Mouse (Mus musculus) hindbrain, embryonic 11.5 days (tissue): ENCODE results near the gene Ms4a15. TPM values are rescaled to one million over a fixed set of nuclear protein-coding genes. Genes with fewer than 3 reads are reported as not detected.

ENCODE experiments used
- ATAC-seq: fragments of 200-750 bp; cut with Nextera tagmentation; 2 replicates; pipeline ENCODE4 v1.8.0; 2017; ENCODE audit warnings: mild to moderate bottlenecking, moderate TSS enrichment, moderate library complexity; ENCODE audit not compliant: low FRiP score
- DNase-seq: peaks from one replicate; pipeline ENCODE4 v3.0.0-alpha.2; 2015; ENCODE audit warnings: low spot score
- H3K27ac ChIP-seq: fragments of 300-500 bp; sonication (generic); 2 replicates; pipeline ENCODE4 v1.5.1; 2014; ENCODE audit warnings: mild to moderate bottlenecking, low read depth, low read length
- H3K27me3 ChIP-seq: fragments of 300-500 bp; sonication (generic); 2 replicates; pipeline ENCODE4 v1.6.1; 2014; ENCODE audit warnings: mild to moderate bottlenecking, low read length, moderate library complexity, mixed read lengths; ENCODE audit not compliant: control insufficient read depth, insufficient read depth
- H3K36me3 ChIP-seq: fragments of 300-500 bp; sonication (generic); 2 replicates; pipeline ENCODE4 v1.6.1; 2014; ENCODE audit warnings: mild to moderate bottlenecking, low read length, moderate library complexity, mixed read lengths; ENCODE audit not compliant: control insufficient read depth, insufficient read depth
- H3K4me1 ChIP-seq: fragments of 300-500 bp; sonication (generic); replicated peaks from 2 replicates; pipeline ENCODE4 v1.6.1; 2014; ENCODE audit warnings: low read length, mixed read lengths; ENCODE audit not compliant: control insufficient read depth, insufficient read depth
- H3K4me2 ChIP-seq: fragments of 300-500 bp; sonication (generic); replicated peaks from 2 replicates; pipeline ENCODE4 v1.6.1; 2014; ENCODE audit warnings: mild to moderate bottlenecking, low read depth, low read length
- H3K4me3 ChIP-seq: fragments of 300-500 bp; sonication (generic); 2 replicates; pipeline ENCODE4 v1.5.1; 2014; ENCODE audit warnings: low read depth, low read length
- H3K9ac ChIP-seq: fragments of 300-500 bp; sonication (generic); 2 replicates; pipeline ENCODE4 v1.6.1; 2014; ENCODE audit warnings: low read depth, low read length
- H3K9me3 ChIP-seq: fragments of 300-500 bp; sonication (generic); 2 replicates; pipeline ENCODE4 v1.6.1; 2016; ENCODE audit warnings: low read length; ENCODE audit not compliant: control insufficient read depth
- WGBS: fragments of 180-500 bp; shearing (Covaris S2); extraction: QIAGEN DNeasy Blood & Tissue Kit; methylation state at CpG from one replicate; pipeline ENCODE4 v1.1.7; 2014; 5-methylcytosine and 5-hydroxymethylcytosine counted together
- polyA plus RNA-seq: library from polyadenylated mRNA; unstranded; fragments of >200 nt; fragmentation: Nextera tagmentation; extraction: Ambion mirVana; gene quantifications from 2 replicates; pipeline ENCODE4 v1.2.1, GENCODE M21; 2014

The Ms4a15 gene
- polyA plus RNA-seq, 1 experiment from 2014 or later: not detected

GRCm38 (mm10) chr19:10974238-10974865, 18.7 kb downstream of the Ms4a15 start, which contains the start of gene Ms4a10:
TSS of gene Ms4a10 (minus strand) at chr19:10974670.
- H3K4me1 ChIP-seq: no peaks in the 10 kb centered on the region
- DNase-seq: no peak
- 60% methylated on average over 4 of the region's 4 CpGs for WGBS
- ATAC-seq: no peak
- H3K4me3 ChIP-seq: no peak within 1 kb of the TSS
- no peak within 1 kb of the TSS for H3K9ac ChIP-seq
- no peak within 1 kb of the TSS for H3K27ac ChIP-seq
- no peak within 1 kb of the TSS for H3K4me2 ChIP-seq
- H3K36me3 ChIP-seq: no peaks in the 10 kb centered on the region
- no peaks in the 10 kb centered on the region for H3K27me3 ChIP-seq
- H3K9me3 ChIP-seq: no peaks in the 10 kb centered on the region

DNA sequence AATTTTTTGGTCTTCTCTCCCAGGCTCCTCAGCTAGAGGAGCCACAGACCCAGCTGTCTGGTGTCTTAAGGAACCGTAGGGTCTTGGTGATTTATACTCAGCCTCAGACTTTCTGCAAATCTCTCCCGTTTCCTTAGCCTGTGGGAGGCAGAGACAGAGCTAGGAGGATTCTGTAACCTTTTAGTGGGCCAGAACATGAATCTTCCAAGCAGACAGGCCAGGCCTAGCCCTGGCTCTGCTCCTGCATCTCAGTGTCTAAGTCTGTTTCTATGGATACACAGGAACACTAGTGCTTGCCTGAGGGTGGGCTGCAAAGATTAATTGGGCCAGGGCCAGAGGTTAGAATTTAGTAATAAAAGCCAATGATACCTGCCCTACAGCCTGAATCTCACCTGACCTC, 19.9 kb downstream of the Ms4a15 start:
- H3K4me2 ChIP-seq: no peak overlapping the region
- no peaks in the 10 kb centered on the region for H3K36me3 ChIP-seq
- no peak overlapping the region for H3K9ac ChIP-seq
- no peaks in the 10 kb centered on the region for H3K4me1 ChIP-seq
- no peak overlapping the region for H3K4me3 ChIP-seq
- ATAC-seq: no peak
- DNase-seq: no peak
- no peaks in the 10 kb centered on the region for H3K27me3 ChIP-seq
- H3K9me3 ChIP-seq: no peaks in the 10 kb centered on the region
- H3K27ac ChIP-seq: no peak overlapping the region
- 68% methylated on average over 2 of the region's 2 CpGs for WGBS

DNA sequence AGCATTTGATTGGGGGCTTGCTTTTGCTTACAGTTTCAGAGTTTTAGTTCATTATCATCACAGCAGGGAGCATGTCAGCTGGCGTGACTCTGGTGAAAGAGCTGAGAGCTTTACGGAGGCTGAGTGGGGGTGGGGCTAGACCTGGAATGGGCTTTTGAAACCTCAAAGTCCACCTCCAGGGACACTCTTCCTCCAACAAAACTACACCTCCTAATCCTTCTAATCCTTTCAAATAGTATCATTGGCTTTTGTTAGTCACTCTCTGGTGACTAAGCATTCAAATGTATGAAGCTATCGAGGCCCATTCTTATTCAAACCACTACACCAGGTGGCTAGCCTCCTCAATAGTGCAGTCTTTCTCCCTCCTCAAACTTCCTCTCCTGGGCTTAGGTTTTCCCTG, 20.4 kb downstream of the Ms4a15 start:
- no peaks in the 10 kb centered on the region for H3K36me3 ChIP-seq
- H3K4me1 ChIP-seq: no peaks in the 10 kb centered on the region
- H3K9ac ChIP-seq: no peak overlapping the region
- no peak overlapping the region for H3K27ac ChIP-seq
- ATAC-seq: no peak
- no peak overlapping the region for H3K4me3 ChIP-seq
- H3K4me2 ChIP-seq: no peak overlapping the region
- no peak for DNase-seq
- no peaks in the 10 kb centered on the region for H3K9me3 ChIP-seq
- WGBS: 56% methylated on average over 3 of the region's 3 CpGs
- H3K27me3 ChIP-seq: no peaks in the 10 kb centered on the region

GRCm38 (mm10) chr19:10970457-10970856, 22.6 kb downstream of the Ms4a15 start:
- H3K4me2 ChIP-seq: no peak overlapping the region
- 77% methylated on average over 3 of the region's 3 CpGs for WGBS
- H3K9me3 ChIP-seq: no peaks in the 10 kb centered on the region
- no peak overlapping the region for H3K27ac ChIP-seq
- no peak overlapping the region for H3K9ac ChIP-seq
- no peaks in the 10 kb centered on the region for H3K27me3 ChIP-seq
- DNase-seq (no peak), ATAC-seq (no peak)
- no peak overlapping the region for H3K4me3 ChIP-seq
- no peaks in the 10 kb centered on the region for H3K36me3 ChIP-seq
- no peaks in the 10 kb centered on the region for H3K4me1 ChIP-seq

DNA sequence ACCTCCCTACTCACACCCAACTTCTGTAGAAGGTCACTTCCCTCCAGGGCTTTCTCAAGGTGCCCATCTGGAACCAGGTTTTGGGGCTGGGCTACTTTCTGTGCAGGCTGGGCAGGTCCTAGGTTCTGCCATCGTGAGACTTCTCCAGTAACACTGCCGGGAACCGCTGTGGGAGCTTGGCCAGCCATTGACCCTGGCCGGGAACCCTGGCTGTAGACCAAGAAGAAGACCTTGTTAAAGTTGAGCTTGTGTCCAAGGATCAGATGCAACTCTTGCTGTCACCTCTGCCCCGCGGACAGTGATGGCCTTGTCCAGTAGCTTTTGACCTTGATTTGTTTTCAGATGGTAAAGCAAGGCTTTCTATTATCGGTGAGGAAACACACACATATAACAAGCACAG, 24.5 kb downstream of the Ms4a15 start:
- Histone ChIP-seq H3K36me3 (no peaks in the 10 kb centered on the region), H3K9ac (no peak overlapping the region), H3K27me3 (no peaks in the 10 kb centered on the region), H3K9me3 (no peaks in the 10 kb centered on the region), H3K27ac (no peak overlapping the region), H3K4me2 (no peak overlapping the region), H3K4me3 (no peak overlapping the region), H3K4me1 (no peaks in the 10 kb centered on the region)
- no peak for ATAC-seq
- 92% methylated on average over 7 of the region's 7 CpGs for WGBS
- no peak for DNase-seq

- H3K27ac ChIP-seq: no peak overlapping the region
- no peaks in the 10 kb centered on the region for H3K4me1 ChIP-seq
- DNase-seq: no peak
- no peaks in the 10 kb centered on the region for H3K9me3 ChIP-seq
- H3K27me3 ChIP-seq: no peaks in the 10 kb centered on the region
- no peak overlapping the region for H3K4me2 ChIP-seq
- 94% methylated on average over 7 of the region's 7 CpGs for WGBS
- no peak overlapping the region for H3K9ac ChIP-seq
- no peak overlapping the region for H3K4me3 ChIP-seq
- ATAC-seq: no peak
- H3K36me3 ChIP-seq: no peaks in the 10 kb centered on the region
These were observed 27.3 kb downstream of the Ms4a15 start for GRCm38 (mm10) chr19:10965721-10966120.

DNA sequence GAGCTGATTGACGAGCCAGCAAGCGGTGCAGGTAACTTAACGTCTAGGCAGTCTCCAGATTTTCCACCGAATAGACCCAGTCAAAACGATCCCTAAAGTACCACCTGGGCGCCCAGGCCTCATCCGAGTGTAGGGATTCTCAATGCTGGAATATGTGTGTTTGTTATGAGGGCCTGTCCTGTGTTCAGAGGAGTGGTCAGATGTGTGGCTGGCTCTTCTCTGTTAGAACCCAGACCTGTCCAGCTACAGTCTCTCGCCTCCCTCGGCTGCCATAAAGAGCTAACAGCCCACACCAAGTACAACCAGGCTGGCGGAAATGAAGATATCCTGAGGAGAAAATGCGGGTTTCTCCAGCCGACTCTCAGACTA, 33.1 kb downstream of the Ms4a15 start:
- Histone ChIP-seq H3K9me3 (no peaks in the 10 kb centered on the region), H3K4me2 (no peak overlapping the region), H3K9ac (no peak overlapping the region), H3K4me1 (no peaks in the 10 kb centered on the region), H3K27ac (no peak overlapping the region), H3K4me3 (no peak overlapping the region), H3K36me3 (no peaks in the 10 kb centered on the region), H3K27me3 (no peaks in the 10 kb centered on the region)
- no peak for DNase-seq
- 50% methylated on average over 12 of the region's 12 CpGs for WGBS
- 0 out of 2 replicates have a peak, but pooled peaks have one; percentile 27 for ATAC-seq

- H3K4me3 ChIP-seq: no peak overlapping the region
- H3K27ac ChIP-seq: no peak overlapping the region
- no peaks in the 10 kb centered on the region for H3K4me1 ChIP-seq
- H3K4me2 ChIP-seq: no peak overlapping the region
- ATAC-seq: peak; percentile 84
- no peaks in the 10 kb centered on the region for H3K9me3 ChIP-seq
- H3K27me3 ChIP-seq: no peaks in the 10 kb centered on the region
- WGBS: 34% methylated on average over 11 of the region's 11 CpGs
- H3K36me3 ChIP-seq: no peaks in the 10 kb centered on the region
- H3K9ac ChIP-seq: no peak overlapping the region
- DNase-seq: peak; percentile 81
These were observed 33.7 kb downstream of the Ms4a15 start for GRCm38 (mm10) chr19:10959085-10959977.
